Mouse (Mus musculus) C2C12 (cell line): Measurements from ENCODE around the gene Larp7.

ENCODE experiments used
- CEBPB ChIP-seq: IDR thresholded peaks from one replicate; pipeline ENCODE4 v1.6.1; 2011; ENCODE audit warnings: low read depth, mild to moderate bottlenecking, control low read depth, moderate library complexity
- CTCF ChIP-seq: IDR thresholded peaks from one replicate; pipeline ENCODE4 v1.5.1; 2011; ENCODE audit not compliant: control insufficient read depth, insufficient read depth, insufficient read length
- MAX ChIP-seq: IDR thresholded peaks from one replicate; pipeline ENCODE4 v1.6.1; 2011; ENCODE audit warnings: mild to moderate bottlenecking, control low read depth
- MYOG ChIP-seq: IDR thresholded peaks from one replicate; pipeline ENCODE4 v1.6.1; 2011; ENCODE audit not compliant: control insufficient read depth, insufficient read length; ENCODE audit errors: extremely low read depth
- USF1 ChIP-seq: IDR thresholded peaks from one replicate; pipeline ENCODE4 v1.6.1; 2011; ENCODE audit warnings: low read depth, mild to moderate bottlenecking, control low read depth, moderate library complexity

DNA sequence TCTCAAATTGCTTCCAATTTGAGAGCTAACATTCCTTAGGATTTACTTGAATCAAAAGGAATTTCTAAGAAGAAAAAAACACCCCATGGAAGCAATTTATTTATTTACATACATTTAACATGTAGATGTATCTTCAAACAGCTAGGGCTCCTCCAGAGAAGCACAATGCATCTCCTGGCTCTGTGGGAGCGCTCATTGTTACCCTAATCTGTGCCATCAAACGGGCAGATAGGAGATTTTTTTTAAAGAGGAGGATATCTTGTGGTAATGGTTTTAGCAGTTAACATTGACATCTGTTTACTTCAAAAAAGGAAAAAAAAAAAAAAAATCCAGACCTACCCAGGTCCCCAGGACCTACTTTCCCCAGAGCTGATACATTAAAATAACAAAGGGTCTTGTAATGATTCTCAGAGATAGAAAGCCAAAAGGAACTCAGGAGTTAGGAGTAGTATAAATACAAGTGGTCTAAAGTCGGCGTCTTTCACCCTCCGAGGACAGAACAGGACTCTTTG, 8.5 kb downstream of the Larp7 start:
- TF ChIP-seq MYOG (no peak), CTCF (no peak), MAX (no peak), USF1 (no peak), CEBPB (no peak)
